Mouse (Mus musculus): ENCODE measurements around the gene Fxyd1.

Gene Fxyd1

DNA sequence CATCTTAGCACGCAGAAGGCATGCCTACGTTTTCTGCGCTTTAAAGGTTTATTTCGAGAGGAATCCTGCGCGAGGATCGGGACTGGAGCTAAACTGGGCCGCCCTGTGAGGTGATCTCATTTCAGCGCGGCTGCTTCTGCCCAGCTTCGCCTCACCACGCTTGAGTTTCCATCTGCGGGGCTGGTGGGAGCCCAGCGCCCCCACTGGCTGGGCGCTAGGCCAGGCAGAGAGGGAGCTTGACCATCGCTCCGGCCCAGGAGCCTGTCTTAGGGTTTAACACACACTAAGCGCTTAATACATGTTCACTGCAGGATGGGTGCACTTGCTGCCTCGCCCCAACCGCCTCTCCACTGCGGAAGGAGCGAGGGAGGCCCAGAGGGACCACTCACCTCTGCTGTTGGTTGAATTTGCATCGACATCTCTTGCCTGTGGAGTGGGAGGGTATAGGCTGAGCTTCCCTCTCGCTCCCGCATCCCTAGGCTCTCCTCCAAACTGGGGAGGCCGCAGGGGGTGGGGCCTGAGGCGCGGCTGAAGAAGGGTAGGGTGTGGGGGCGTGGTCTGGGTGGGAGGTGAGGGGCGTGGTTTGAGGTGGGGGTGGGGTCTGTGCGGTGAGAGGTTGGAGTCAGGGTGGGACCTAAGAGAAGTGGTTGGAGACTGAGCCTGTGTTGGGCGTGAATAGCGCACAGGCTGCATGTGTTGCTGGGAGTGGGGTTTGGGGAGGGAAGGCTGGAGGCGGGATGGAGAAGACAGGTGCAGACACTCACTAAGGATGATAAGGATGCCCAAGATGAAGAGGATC, 4.2 kb downstream of the Fxyd1 start:
- DNase-seq (ENCODE audit: low read depth, low spot score), result no peak

DNA sequence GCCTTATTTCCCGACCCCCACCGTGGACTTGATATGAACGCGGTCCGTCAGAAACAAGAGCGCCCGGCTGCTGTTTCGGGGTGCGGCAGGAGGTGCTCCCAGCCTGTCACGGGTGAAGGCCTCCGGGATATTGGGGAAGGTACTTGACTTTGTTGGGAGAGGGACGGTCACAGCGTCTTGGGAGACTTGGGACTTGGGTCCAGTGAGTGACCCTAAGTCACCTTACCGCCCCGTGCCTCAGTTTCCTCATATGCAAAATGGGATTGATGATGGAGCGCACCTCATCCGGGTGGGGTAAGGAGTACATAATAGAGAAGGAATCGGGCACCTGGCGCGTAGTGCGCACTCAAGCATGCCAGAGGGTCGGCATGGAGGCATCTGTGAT, 4.8 kb downstream of the Fxyd1 start:
- DNase-seq (ENCODE audit: low read depth, low spot score), result no peak

DNA sequence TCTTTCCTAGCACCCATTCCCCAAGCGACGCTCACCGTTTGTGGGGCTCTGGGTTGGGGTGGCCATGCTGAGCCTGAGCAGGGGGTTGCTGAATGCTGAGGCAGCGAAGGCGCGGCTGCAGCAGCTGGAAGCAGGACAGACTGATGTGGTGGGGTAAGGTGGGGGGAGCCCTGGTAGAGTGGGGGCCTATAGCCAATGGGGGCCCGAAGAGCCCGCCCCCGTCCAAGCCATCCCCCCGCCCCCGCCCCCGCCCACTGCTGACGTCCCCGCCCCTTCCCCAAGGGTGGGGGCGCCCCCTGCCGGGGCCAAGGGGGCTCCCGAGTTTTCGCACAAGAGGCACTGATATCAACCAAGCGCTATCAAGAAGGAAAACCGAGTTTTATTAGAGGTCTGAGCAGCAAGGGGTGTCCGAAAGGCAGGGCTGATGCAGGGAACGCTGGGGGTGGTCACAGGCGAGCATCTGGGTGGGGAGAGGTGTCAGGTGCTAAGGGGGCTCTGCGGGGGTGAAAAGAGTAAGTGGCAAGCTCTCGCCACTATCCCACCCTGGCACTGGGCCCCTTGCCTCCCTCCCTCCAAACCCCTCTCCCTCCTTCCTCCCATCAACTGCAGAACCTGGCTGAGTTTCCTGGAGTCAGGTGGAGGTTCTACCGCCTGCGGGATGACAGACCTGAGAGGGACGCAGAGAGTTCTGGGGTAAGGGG, 5.5 kb downstream of the Fxyd1 start, which contains the start of gene Fxyd7:
Fxyd7 (minus strand) TSS at position 147 of the 701 bp plus-strand sequence.
- DNase-seq (ENCODE audit: low read depth, low spot score), result no peak

DNA sequence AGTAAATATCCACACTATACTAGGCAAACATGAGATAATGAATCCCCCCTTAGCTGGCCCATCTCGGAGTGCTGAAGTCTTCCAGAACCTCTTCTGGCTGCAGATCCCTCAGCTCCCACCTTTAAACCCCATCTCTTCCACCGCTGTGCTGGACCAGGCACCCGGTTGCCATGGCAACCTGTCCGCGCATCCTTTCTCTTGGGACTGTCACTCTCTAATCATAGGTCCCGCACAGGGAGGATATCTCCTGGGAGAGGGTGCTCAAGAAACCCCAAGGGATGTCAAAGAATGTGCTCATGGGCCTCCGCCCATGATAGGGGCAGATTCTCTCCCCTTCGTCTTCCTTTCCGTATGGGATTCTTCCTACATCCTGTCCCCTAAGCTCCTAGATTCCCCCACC, 6.1 kb downstream of the Fxyd1 start:
- DNase-seq (ENCODE audit: low read depth, low spot score), result no peak

DNA sequence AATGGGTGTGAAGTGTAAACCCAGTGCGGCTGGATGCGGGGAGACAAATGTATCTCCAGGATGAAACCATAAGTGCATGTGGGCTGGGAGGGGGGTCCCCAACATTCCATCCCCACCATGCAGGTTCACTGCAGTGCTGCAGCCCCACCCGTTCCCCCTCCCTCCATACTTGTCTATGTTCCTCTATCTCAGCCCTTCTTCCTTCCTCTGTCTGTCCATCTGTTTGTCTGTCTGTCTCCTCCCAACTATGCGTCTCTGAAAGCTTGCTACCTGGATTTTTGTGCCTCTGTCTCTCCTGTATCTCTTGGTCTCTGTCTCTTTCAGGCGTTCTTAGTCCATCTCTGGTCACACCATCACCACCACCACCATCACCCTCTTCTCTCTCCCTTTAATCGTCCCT, 6.5 kb downstream of the Fxyd1 start:
- no peak for DNase-seq (ENCODE audit: low read depth, low spot score)

DNA sequence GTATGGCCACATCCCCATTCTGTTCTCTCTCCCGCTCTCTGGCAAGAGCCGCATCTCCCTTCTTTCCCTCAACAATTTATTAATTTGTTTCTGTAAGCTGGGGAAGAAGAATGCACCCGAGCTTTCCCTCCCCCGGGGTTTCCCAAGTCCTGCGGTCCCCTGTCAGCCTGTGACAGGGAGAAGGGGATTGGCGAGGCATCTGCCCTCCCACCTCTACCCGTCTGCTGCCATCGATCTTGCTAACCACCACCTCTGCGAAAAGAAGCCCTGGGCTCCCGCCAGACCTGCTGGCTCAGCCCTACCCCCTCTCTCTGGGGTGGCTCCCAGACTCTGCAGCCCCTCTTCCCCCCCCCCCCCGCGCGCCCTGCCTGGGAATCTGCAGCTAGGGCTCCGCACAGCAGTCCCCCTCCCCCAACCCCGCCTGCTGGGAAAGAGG, 7.1 kb downstream of the Fxyd1 start:
- no peak for DNase-seq (ENCODE audit: low read depth, low spot score)

DNA sequence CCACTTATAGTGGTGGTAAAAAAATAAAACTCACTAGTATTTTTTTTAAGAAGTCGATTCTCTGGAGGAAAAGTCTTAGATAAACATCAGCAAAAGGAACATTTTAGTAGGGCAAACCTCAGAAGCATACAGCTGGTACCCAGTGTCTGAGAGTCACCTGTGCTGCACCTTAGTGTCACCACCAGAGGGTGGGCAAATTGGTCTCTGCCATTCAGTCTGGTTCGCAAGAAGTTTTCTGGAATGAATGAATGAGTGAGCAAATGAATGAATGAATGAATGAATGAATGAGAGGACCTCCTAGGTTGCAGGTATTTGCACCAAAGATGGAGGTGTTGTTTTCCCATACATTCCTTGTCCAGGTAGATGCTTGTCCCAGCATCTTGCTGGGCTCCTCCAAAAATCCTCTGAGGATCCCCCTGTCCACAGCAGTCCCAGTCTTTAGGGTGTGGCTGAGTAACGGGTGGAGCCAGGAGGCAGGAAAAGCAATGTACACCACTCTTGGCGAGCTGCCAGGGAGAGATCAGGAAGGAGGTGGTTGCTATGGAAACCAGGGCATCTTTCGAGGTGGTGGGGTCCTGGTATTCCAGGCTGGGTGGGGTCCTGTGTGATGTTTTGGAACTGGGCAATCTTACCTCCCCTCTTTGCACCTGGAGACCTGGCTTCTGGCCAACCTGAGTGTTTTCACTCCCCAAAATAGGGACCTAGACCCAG, 7.7 kb downstream of the Fxyd1 start:
- DNase-seq (ENCODE audit: low read depth, low spot score), result peak; percentile 43

DNA sequence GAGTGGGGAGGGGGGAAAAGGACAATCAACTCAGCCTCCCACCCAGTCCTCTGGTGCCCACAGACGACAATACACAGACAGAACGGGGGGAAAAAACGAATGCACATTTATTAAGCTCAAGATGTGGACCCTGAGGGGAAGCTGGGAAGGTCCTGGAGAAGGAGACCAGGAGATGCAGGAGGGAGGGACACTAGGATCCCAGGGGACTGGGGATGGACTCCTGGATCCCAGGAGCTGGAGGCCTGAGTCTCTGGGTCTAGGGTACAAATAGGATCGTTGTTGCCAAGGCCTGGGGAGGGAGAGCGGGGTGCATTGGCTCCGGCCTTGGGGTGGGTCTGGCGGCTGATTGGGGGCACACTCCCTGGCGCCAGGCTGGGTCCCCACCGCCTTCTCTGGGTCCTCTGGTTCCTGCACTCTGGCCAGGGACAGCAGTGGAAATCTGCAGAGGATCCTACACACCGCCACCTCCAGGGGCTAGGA, 14.5 kb downstream of the Fxyd1 start, which contains the start of gene Fxyd5:
Fxyd5 (minus strand) TSS at position 51 of the 480 bp plus-strand sequence.
- no peak for DNase-seq (ENCODE audit: low read depth, low spot score)

DNA sequence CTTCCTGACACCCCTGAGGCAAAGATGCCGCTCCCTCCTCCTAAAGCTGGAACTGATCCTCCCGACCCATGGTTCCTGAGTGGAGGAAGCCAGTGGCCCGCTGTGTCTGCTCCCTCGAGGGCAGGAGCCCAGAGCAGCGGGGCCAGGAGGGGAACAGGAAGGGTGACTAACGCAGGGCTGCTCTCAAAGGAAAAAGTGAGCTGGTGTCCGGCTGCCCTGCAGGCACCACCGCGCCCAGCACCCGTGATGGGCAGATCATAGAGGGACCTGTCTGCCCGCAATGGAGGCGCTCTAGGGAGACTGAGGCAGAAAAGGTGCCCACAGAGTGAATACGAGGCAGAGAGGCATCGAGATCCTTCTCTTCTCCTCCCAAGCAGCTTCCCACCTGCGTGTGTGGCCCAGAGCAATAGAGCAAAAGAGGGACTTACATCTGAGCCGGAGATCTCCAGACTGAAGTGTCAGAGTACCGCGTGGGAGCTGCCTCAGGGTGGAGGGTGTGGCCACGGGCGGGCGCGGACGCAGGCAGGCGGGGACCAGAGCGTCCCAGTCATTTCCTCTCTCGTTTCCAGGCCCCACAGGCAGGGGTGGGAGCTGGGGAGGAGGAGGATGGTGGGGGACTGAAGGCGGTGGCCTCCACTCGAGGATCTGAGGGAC, 15.2 kb downstream of the Fxyd1 start:
- no peak for DNase-seq (ENCODE audit: low read depth, low spot score)

DNA sequence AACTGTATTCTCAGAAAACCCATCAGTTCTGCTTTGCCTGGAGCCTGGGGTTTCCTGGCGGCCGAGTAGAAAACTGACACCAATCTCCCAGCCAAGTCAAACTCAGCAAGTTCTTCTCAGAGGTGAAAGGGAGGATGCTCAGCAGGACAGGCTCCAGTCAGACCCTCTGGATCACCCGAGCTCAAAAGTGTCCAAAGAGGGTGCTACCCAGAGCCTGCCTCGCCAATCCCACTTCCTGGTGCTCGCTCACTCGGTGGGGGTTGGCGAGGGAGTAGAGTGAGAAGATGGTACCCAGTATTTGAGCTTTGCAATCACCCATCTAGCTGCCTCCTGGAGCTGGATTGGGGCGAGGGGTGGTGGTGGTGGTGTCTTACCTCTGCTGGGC, 16.0 kb downstream of the Fxyd1 start:
- no peak for DNase-seq (ENCODE audit: low read depth, low spot score)

DNA sequence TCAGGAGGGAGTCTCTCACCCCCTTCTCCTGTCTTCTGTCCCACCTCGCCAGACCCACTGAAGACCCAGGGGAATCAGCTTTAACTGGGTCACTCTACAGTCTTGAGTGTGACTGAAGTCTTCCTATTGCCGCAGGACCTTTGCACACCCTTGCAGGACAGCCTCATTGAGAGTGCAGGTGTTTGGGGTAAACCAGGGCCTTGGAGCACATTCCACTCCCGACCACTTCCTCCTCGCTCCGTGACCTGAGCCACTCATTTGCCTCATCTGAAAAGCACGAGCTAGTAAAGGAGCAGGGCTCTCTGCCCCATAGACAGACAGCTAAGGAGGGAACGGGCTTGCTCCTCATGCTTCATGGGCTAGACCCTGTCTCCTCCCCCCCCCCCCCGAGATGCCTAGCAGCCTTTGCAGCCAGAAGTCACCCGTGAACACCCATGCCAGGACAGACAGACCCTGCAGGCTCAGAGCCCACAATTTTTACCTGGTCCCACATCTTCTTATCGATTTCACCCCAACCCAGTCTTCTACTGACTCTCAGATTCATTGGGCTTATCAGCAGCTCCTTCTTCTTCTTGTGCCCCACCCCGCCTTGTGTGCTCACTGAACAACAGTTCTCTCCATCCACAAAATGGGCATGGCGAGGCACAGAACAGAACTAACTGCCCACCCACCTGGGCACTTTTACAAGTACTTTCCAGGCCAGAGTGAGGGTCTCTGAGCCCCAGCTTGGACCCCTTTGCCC, 16.5 kb downstream of the Fxyd1 start:
- DNase-seq (ENCODE audit: low read depth, low spot score), result no peak

DNA sequence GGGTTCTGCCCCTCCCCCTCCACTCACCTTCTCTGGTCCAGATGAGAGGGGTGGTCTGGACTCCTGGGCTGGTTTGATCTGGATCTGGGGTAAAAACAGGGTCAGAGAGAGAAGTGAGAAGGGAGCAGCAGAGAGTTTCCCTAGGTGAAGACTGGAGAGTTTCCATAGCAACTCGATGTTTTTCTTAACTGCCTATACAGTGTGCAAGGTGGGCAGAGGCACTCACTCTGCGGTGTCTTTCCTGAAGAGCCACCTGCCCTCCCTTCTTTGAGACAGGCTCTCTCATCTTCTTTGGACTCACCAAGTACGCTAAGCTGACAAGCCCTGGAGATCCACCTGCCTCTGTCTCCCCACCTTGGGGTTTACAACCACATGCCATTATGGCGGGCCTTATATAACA, 18.0 kb downstream of the Fxyd1 start:
- no peak for DNase-seq (ENCODE audit: low read depth, low spot score)

DNA sequence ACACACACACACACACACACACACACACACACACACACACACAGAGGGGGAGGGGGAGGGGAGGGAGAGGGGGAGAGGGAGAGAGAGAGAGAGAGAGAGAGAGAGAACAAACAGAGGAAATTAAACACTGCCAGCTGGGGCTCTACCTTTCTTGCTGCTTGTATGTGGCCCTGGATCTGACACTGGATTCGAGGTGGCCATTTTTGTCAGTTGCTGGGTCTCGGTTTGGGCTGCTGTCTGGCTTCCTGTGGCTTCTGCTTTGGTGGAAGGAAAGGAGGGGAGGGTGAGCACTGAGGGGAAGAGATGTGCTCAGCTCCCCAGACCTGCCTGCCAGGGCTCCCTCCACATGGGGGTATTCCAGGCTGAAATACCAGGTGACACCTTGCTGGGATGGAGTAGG, 19.3 kb downstream of the Fxyd1 start:
- DNase-seq (ENCODE audit: low read depth, low spot score), result no peak

DNA sequence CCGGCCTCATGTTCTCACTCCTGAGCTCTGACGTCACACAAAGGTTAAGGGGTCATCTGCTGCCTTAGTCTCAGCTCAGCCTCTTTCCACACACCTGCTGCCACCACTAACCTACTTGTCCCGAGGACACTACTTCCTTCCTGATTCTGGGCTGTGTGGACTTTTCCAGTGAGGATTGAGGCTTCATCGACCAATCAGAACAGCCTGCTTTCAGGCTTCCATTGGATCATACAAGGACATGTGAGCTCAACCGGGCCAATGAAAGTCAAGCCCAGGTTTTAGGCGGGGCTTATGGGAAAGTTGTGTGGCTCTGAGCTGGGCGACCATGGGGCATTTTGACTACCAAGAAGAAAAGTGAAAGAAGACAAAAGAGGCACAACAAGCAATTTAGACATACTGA, 20.1 kb downstream of the Fxyd1 start:
- DNase-seq (ENCODE audit: low read depth, low spot score), result no peak

DNA sequence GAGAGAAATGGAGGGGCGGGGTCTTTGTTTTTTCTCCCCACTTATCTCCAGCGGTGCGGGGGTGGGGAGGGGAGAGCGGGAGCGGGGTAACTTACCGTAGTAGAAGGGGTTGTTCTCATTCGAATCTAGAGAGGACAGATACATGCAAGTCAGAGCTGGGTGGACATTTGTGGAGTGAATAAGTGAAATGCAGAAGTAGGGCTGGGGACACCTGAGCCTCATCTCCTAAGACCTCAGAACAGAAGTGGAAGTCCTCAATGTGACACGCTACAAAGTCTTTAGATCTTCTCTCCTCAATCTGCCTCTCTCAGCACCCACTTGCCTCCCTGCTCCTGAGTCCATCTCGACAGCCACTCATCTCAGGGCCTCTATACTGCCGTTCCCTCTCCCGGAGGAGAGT, 21.7 kb downstream of the Fxyd1 start:
- no peak for DNase-seq (ENCODE audit: low read depth, low spot score)

DNA sequence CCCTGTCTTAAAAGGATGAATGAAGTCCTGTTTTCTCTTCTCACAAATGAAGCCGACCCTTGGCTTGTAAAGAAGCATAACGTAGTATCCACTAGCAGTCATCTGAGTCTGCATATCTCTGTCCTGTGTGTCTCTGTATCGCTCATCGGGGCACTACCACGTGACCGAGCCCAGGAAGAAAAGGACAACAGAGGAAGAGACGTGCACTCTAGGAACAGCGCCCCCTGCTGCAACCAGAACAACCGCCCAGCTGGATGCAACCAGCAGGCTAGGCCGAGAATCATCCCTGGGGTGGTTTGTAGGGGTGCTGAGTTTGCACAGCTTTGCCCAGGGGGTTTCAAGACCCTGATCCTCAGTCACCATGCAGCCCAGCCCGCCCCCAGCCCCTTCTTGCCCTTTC, 22.2 kb downstream of the Fxyd1 start:
- DNase-seq (ENCODE audit: low read depth, low spot score), result no peak

DNA sequence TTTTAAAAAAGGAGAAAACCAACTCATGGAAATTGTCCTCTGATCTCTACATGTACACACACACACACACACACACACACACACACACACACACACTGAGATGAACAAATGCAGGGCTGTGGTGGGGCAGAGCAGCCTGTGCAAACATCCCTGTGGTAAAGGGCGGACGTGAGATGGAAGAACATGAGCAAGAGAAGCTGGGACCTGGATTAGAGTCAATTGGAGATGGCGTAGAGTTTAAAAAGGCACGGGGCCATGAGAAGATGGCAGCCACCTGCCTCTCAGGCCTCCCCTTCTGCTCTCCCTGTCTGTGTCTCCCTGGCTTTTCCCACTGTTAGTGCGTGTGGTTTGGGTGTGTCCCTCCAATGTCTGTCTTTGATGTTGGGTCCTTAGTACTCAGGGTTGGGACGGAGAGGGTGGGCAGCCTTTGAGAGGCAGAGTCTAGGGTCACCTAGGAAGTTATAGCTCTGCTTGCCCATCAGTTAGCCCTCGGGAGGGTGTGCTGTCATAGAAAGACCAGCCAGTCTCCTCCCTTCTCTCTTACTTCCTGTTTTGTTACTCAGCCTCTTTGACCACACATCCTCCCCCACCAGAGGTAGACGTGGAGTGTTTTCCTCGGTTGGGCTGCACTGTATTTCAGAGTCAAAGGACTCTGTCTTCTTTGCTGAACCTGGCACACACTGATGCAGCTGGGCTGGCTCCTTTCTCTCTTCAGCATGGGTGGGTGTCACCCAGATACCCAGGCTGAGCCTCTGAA, 23.4 kb downstream of the Fxyd1 start:
- DNase-seq (ENCODE audit: low read depth, low spot score), result no peak

DNA sequence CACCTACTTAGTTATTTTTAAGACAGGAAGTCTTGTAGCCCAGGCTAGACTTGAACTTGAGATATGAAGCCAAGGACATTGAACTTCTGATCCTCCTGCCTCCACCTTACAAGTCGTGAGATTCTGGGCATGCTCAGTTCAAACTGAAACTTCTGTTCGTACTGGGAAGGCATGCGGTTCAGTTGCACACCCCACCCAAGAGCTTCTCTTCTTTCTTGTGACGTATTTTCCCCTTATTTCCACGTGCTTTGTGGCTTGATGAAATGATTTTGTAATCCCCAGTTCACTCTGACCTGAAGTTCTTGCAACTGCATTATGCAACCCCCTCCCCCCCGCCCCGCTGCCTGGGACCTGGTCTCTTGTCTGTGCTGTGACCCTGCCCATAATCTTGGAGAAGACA, 25.3 kb downstream of the Fxyd1 start:
- DNase-seq (ENCODE audit: low read depth, low spot score), result no peak

DNA sequence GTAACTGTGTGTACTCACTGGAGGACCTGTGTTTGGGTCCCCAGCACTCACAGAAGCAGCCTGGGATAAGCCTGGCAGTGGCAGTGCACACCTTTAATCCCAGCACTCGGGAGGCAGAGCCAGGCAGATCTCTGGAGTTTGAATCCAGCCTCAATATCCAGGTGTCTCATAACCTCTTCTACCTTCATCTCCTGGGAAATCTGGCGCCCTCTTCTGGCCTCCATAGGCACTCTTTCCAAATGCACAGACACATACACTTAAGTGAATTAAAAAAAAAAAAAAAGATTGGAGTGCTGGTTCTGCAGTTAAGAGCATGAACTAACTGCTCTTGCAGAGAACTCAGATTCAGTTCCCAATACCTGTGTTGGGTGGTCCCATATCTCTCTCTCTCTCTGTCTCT, 26.3 kb downstream of the Fxyd1 start:
- DNase-seq (ENCODE audit: low read depth, low spot score), result no peak

DNA sequence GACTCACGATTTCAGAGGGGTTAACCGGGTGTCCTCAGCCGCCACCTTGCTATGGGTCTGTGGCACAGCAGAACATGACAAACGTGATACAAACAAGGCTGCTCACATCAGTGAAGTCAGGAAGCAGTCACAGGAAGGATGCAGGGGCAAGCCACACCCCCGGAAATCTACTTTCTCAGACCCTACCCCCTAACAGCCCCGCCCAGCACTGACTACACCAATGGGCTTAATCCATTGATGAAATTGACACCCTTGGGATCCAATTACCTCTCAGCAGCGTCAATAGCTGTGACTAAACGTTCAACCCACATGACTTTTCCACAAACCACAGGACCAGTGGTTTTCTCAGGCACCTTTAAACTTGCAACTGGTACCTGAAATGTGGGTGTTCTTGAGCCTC, 28.4 kb downstream of the Fxyd1 start:
- DNase-seq (ENCODE audit: low read depth, low spot score), result no peak

Data from forelimb bud, embryonic 11.5 days (tissue).